Mouse (Mus musculus): ENCODE results near the gene Gm8229.
"Not testable (repeated sequence)": the region's sequence is repeated elsewhere in the genome, so short reads cannot be mapped to it uniquely, and the experiment has no call there.

DNA sequence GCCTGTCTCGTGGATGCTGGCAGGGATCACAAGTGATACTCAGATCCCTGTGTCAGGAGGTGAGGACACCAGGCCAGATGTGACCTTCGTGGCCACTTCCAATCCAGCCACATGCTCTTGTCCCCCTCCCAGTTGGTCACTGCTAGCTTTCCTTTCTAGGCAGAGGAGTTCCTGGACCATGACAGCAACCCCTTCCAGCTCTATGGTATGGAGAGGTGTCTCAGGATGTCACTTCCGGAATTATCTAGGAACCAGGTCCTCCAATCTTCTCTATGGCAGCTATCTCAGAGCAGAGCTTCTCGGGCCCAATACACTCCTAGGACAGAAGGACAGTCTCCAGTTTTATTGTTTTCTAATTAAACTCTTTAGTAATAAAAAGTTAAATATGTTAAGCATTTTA lies 19.1 kb downstream of the Gm8229 start:
- not testable (repeated sequence) for TF ChIP-seq CTCF (IDR thresholded peaks at IDR 0.05; ENCODE audit: control insufficient read depth, insufficient read depth, insufficient read length); USF1 (IDR thresholded peaks at IDR 0.05; ENCODE audit: low read depth)
